Mouse (Mus musculus) MEL (cell line): ENCODE data around the gene Pitpnm3. TPM values are rescaled to one million over a fixed set of nuclear protein-coding genes. Genes with fewer than 3 reads are reported as not detected.

Source experiments
- DNase-seq: peaks from one replicate; pipeline ENCODE4 v3.0.0; 2011; ENCODE audit warnings: low read depth, low spot score
- H3K27ac ChIP-seq: 2 replicates; pipeline ENCODE4 v1.5.1; 2012; ENCODE audit warnings: low read depth, mild to moderate bottlenecking, control low read depth, low read length, moderate library complexity; ENCODE audit not compliant: control insufficient read depth
- H3K27me3 ChIP-seq, 2 experiments: fragments of 150-350 bp in 1 of 2; sonication (generic) in 1 of 2; 2 replicates each; pipeline ENCODE4 v1.6.1; 2012; ENCODE audit warnings: low read length in 2 of 2, mild to moderate bottlenecking in 2 of 2, improper control_type of control experiment in 1 of 2, moderate library complexity in 1 of 2; ENCODE audit not compliant: insufficient read depth in 2 of 2, control insufficient read depth in 1 of 2
- H3K36me3 ChIP-seq, 2 experiments: 2 replicates each; pipeline ENCODE4 v1.6.1; 2012 to 2014; ENCODE audit warnings: low read length in 2 of 2, improper control_type of control experiment in 1 of 2, inconsistent platforms in 1 of 2, mild to moderate bottlenecking in 1 of 2; ENCODE audit not compliant: insufficient read depth in 2 of 2, control insufficient read depth in 1 of 2
- H3K4me1 ChIP-seq, 2 experiments: fragments of 150-350 bp in 1 of 2; sonication (generic) in 1 of 2; 2 replicates each; pipeline ENCODE4 v1.6.1; 2012; ENCODE audit warnings: low read length in 2 of 2, improper control_type of control experiment in 1 of 2, mild to moderate bottlenecking in 1 of 2; ENCODE audit not compliant: insufficient read depth in 2 of 2, control insufficient read depth in 1 of 2
- H3K4me3 ChIP-seq, 2 experiments: fragments of 150-350 bp in 1 of 2; sonication (generic) in 1 of 2; 2 replicates each; pipeline ENCODE4 v1.5.1; 2012; ENCODE audit warnings: low read depth in 2 of 2, low read length in 2 of 2, mild to moderate bottlenecking in 2 of 2, moderate library complexity in 2 of 2, control low read depth in 1 of 2, improper control_type of control experiment in 1 of 2; ENCODE audit not compliant: control insufficient read depth in 1 of 2, insufficient read depth in 1 of 2
- H3K79me2 ChIP-seq: 2 replicates; pipeline ENCODE4 v1.6.1; 2012; ENCODE audit warnings: mild to moderate bottlenecking, low read length, moderate library complexity; ENCODE audit not compliant: control insufficient read depth, poor library complexity, insufficient read depth
- H3K9ac ChIP-seq: 2 replicates; pipeline ENCODE4 v1.6.1; 2012; ENCODE audit warnings: low read depth, mild to moderate bottlenecking, control low read depth, low read length, moderate library complexity; ENCODE audit not compliant: control insufficient read depth, poor library complexity, severe bottlenecking
- H3K9me3 ChIP-seq: fragments of 150-350 bp; sonication (generic); replicated peaks from 2 replicates; pipeline ENCODE4 v1.6.1; 2012; ENCODE audit warnings: mild to moderate bottlenecking, low read length, improper control_type of control experiment, moderate library complexity; ENCODE audit not compliant: insufficient read depth
- CHD1 ChIP-seq: IDR thresholded peaks from 2 replicates; pipeline ENCODE4 v1.6.1; 2012; ENCODE audit warnings: low read depth, mild to moderate bottlenecking, inconsistent platforms, low read length, improper control_type of control experiment
- ELF1 ChIP-seq: IDR thresholded peaks from 2 replicates; pipeline ENCODE4 v1.6.1; 2014; ENCODE audit warnings: low read depth, mild to moderate bottlenecking, inconsistent platforms, low read length, improper control_type of control experiment, moderate library complexity
- GATA1 ChIP-seq: IDR thresholded peaks from 2 replicates; pipeline ENCODE4 v1.6.1; 2011; ENCODE audit warnings: low read depth, low read length, improper control_type of control experiment
- KAT2A ChIP-seq: conservative IDR thresholded peaks from 2 replicates; pipeline ENCODE4 v1.6.1; 2012; ENCODE audit warnings: low read depth, low read length, improper control_type of control experiment, inconsistent platforms
- MAZ ChIP-seq: IDR thresholded peaks from 2 replicates; pipeline ENCODE4 v1.6.1; 2012; ENCODE audit warnings: low read depth, mild to moderate bottlenecking, inconsistent platforms, low read length, improper control_type of control experiment
- MXI1 ChIP-seq: IDR thresholded peaks from 2 replicates; pipeline ENCODE4 v1.6.1; 2011; ENCODE audit warnings: mild to moderate bottlenecking, low read depth, low read length, improper control_type of control experiment
- MYB ChIP-seq: IDR thresholded peaks from 2 replicates; pipeline ENCODE4 v1.6.1; 2011; ENCODE audit warnings: mild to moderate bottlenecking, low read depth, low read length, improper control_type of control experiment
- NELFE ChIP-seq: IDR thresholded peaks from 2 replicates; pipeline ENCODE4 v1.6.1; 2011; ENCODE audit warnings: low read depth, low read length, improper control_type of control experiment
- NRF1 ChIP-seq: IDR thresholded peaks from 2 replicates; pipeline ENCODE4 v1.6.1; 2014; ENCODE audit warnings: low read depth, mild to moderate bottlenecking, inconsistent platforms, low read length, improper control_type of control experiment, moderate library complexity; ENCODE audit not compliant: poor library complexity, insufficient read depth, severe bottlenecking
- POLR2A ChIP-seq, 2 experiments: IDR thresholded peaks; 2 replicates each; pipeline ENCODE4 v1.6.1; 2011 to 2012; ENCODE audit warnings: low read length in 2 of 2, mild to moderate bottlenecking in 2 of 2, control low read depth in 1 of 2, improper control_type of control experiment in 1 of 2, low read depth in 1 of 2, moderate library complexity in 1 of 2; ENCODE audit not compliant: control insufficient read depth in 1 of 2, insufficient read depth in 1 of 2, poor library complexity in 1 of 2
- POLR2AphosphoS2 ChIP-seq: IDR thresholded peaks from 2 replicates; pipeline ENCODE4 v1.6.1; 2011; ENCODE audit warnings: low read length, improper control_type of control experiment
- POLR2AphosphoS5 ChIP-seq: IDR thresholded peaks from 2 replicates; pipeline ENCODE4 v1.6.1; 2012; ENCODE audit warnings: low read depth, borderline replicate concordance, mild to moderate bottlenecking, inconsistent platforms, low read length, moderate library complexity, mixed read lengths
- RAD21 ChIP-seq: IDR thresholded peaks from 2 replicates; pipeline ENCODE4 v1.6.1; 2011; ENCODE audit warnings: mild to moderate bottlenecking, low read depth, low read length, improper control_type of control experiment
- SIN3A ChIP-seq: IDR thresholded peaks from 2 replicates; pipeline ENCODE4 v1.6.1; 2012; ENCODE audit warnings: low read length, improper control_type of control experiment, inconsistent platforms
- TAL1 ChIP-seq: IDR thresholded peaks from 2 replicates; pipeline ENCODE4 v1.6.1; 2012; ENCODE audit warnings: mild to moderate bottlenecking, inconsistent platforms, low read length, moderate library complexity, mixed read lengths
- USF1 ChIP-seq: IDR thresholded peaks from 2 replicates; pipeline ENCODE4 v1.6.1; 2014; ENCODE audit warnings: low read depth, mild to moderate bottlenecking, inconsistent platforms, low read length, improper control_type of control experiment, moderate library complexity
- USF2 ChIP-seq, 2 experiments: IDR thresholded peaks; 2 replicates each; pipeline ENCODE4 v1.6.1; 2011 to 2012; ENCODE audit warnings: improper control_type of control experiment in 2 of 2, low read length in 2 of 2, borderline replicate concordance in 1 of 2, inconsistent platforms in 1 of 2, low read depth in 1 of 2, mild to moderate bottlenecking in 1 of 2; ENCODE audit not compliant: insufficient read depth in 1 of 2
- ZC3H11A ChIP-seq: IDR thresholded peaks from 2 replicates; pipeline ENCODE4 v1.6.1; 2012; ENCODE audit warnings: low read depth, mild to moderate bottlenecking, inconsistent platforms, low read length, improper control_type of control experiment
- ZKSCAN1 ChIP-seq: IDR thresholded peaks from 2 replicates; pipeline ENCODE4 v1.6.1; 2012; ENCODE audit warnings: low read depth, mild to moderate bottlenecking, inconsistent platforms, low read length, improper control_type of control experiment, moderate library complexity
- ZMIZ1 ChIP-seq: IDR thresholded peaks from 2 replicates; pipeline ENCODE4 v1.6.1; 2012; ENCODE audit warnings: low read depth, mild to moderate bottlenecking, inconsistent platforms, low read length, improper control_type of control experiment, moderate library complexity
- polyA plus RNA-seq, 2 experiments: library from polyadenylated mRNA; stranded (reverse) in 1 of 2; unstranded in 1 of 2; fragments of >175 nt in 1 of 2; fragments of >200 nt in 1 of 2; gene quantifications; 2 replicates each; pipeline versions ENCODE4 v1.2.1 to v1.2.4; 2012; ENCODE audit warnings: low replicate concordance in 2 of 2, low read depth in 1 of 2; ENCODE audit not compliant: insufficient read length in 2 of 2, insufficient read depth in 1 of 2, missing spikeins in 1 of 2
- total RNA-seq: library from RNA; depleted of rRNA; stranded (reverse); fragments of 300-350 nt; gene quantifications from 2 replicates; pipeline ENCODE4 v1.2.3, GENCODE M21; 2012

Gene Pitpnm3
- total and polyA plus RNA-seq, 3 experiments = 0.24 TPM; not detected in 2

GRCm38 (mm10) chr11:72129032-72129894, 6.3 kb downstream of the Pitpnm3 start:
- Histone ChIP-seq H3K4me1 (no peaks in the 10 kb centered on the region), H3K9me3 (no peaks in the 10 kb centered on the region), H3K4me3 (no peak overlapping the region), H3K27ac (no peak overlapping the region), H3K79me2 (no peaks in the 10 kb centered on the region)
- DNase-seq = no peak
- no peak for TF ChIP-seq KAT2A
- no peak for TF ChIP-seq TAL1
- TF ChIP-seq POLR2A (IDR thresholded peaks at IDR 0.05; ENCODE audit: control insufficient read depth in 1 of 2, insufficient read depth in 1 of 2, low read depth in 1 of 2, low read length in 2 of 2, poor library complexity in 1 of 2) = no peak
- TF ChIP-seq POLR2AphosphoS2 = no peak
- TF ChIP-seq GATA1 = no peak
- TF ChIP-seq ZMIZ1 = no peak
- TF ChIP-seq MYB = no peak
- no peak for TF ChIP-seq MAZ
- no peak for TF ChIP-seq ELF1
- TF ChIP-seq NELFE = no peak
- TF ChIP-seq ZC3H11A = no peak
- TF ChIP-seq NRF1 = no peak
- no peak for TF ChIP-seq USF2 (IDR thresholded peaks at IDR 0.05; ENCODE audit: borderline replicate concordance in 1 of 2, insufficient read depth in 1 of 2, low read depth in 1 of 2, low read length in 2 of 2)
- no peak for TF ChIP-seq MXI1
- no peak for TF ChIP-seq SIN3A
- no peak for TF ChIP-seq POLR2AphosphoS5
- TF ChIP-seq RAD21 = no peak
- TF ChIP-seq USF1 = no peak
- TF ChIP-seq CHD1 = no peak
- TF ChIP-seq ZKSCAN1 = no peak
- TF ChIP-seq, all 39 proteins: peak for 0
- Histone ChIP-seq H3K9ac (no peak overlapping the region), H3K27me3 (no peaks in the 10 kb centered on the region), H3K36me3 (no peaks in the 10 kb centered on the region)
